Mouse (Mus musculus): ENCODE measurements around the gene Taf3. TPM values are rescaled to one million over a fixed set of nuclear protein-coding genes. Genes with fewer than 3 reads are reported as not detected.

The Taf3 gene
- polyA plus RNA-seq, 2 experiments: 4.7 to 5.0 TPM

- Histone ChIP-seq H3K9ac (replicated peaks) (no peak overlapping the region), H3K4me1 (replicated peaks; ENCODE audit: control insufficient read depth in 2 of 2, insufficient read depth in 2 of 2, low read length in 1 of 2) (no peaks in the 10 kb centered on the region), H3K4me3 (ENCODE audit: insufficient read depth in 1 of 2, low read depth in 2 of 2, low read length in 2 of 2) (no peak overlapping the region), H3K27me3 (ENCODE audit: control insufficient read depth, insufficient read depth, low read length) (no peaks in the 10 kb centered on the region), H3K4me2 (ENCODE audit: low read depth) (no peak overlapping the region), H3K27ac (no peak overlapping the region), H3K9me3 (ENCODE audit: control insufficient read depth, low read length) (no peaks in the 10 kb centered on the region), H3K36me3 (replicated peaks; ENCODE audit: control insufficient read depth, insufficient read depth, low read depth) (no peaks in the 10 kb centered on the region)
- ATAC-seq (ENCODE audit: insufficient read depth): no peak
- WGBS (ENCODE audit: insufficient replicate concordance): 55% methylated on average over 6 of the region's 6 CpGs
- no peak for DNase-seq (ENCODE audit: low read depth in 3 of 3, low spot score in 3 of 3)
- no peak for TF ChIP-seq CTCF (IDR thresholded peaks at IDR 0.05; ENCODE audit: low read depth)
- no peak for TF ChIP-seq EP300 (IDR thresholded peaks at IDR 0.05; ENCODE audit: low read depth)
Measured at GRCm38 (mm10) chr2:10024264-10024663, 24.1 kb downstream of the Taf3 start.

- H3K4me1 ChIP-seq (replicated peaks; ENCODE audit: control insufficient read depth in 2 of 2, insufficient read depth in 2 of 2, low read length in 1 of 2): no peaks in the 10 kb centered on the region
- no peak overlapping the region for H3K4me2 ChIP-seq (ENCODE audit: low read depth)
- H3K36me3 ChIP-seq (replicated peaks; ENCODE audit: control insufficient read depth, insufficient read depth, low read depth): no peaks in the 10 kb centered on the region
- no peak overlapping the region for H3K27ac ChIP-seq
- no peak overlapping the region for H3K4me3 ChIP-seq (ENCODE audit: insufficient read depth in 1 of 2, low read depth in 2 of 2, low read length in 2 of 2)
- no peaks in the 10 kb centered on the region for H3K9me3 ChIP-seq (ENCODE audit: control insufficient read depth, low read length)
- no peaks in the 10 kb centered on the region for H3K27me3 ChIP-seq (ENCODE audit: control insufficient read depth, insufficient read depth, low read length)
- TF ChIP-seq EP300 (IDR thresholded peaks at IDR 0.05; ENCODE audit: low read depth): no peak
- no peak for TF ChIP-seq CTCF (IDR thresholded peaks at IDR 0.05; ENCODE audit: low read depth)
- no peak for DNase-seq (ENCODE audit: low read depth in 3 of 3, low spot score in 3 of 3)
- no peak for ATAC-seq (ENCODE audit: insufficient read depth)
- WGBS (ENCODE audit: insufficient replicate concordance): 84% methylated on average over 11 of the region's 11 CpGs
- H3K9ac ChIP-seq (replicated peaks): no peak overlapping the region
Measured at GRCm38 (mm10) chr2:10021296-10021695, 27.1 kb downstream of the Taf3 start.

GRCm38 (mm10) chr2:10014951-10015635, 33.3 kb downstream of the Taf3 start:
- Histone ChIP-seq H3K4me3 (ENCODE audit: insufficient read depth in 1 of 2, low read depth in 2 of 2, low read length in 2 of 2) (no peak overlapping the region), H3K9ac (replicated peaks) (no peak overlapping the region), H3K4me2 (ENCODE audit: low read depth) (no peak overlapping the region), H3K27me3 (ENCODE audit: control insufficient read depth, insufficient read depth, low read length) (no peaks in the 10 kb centered on the region), H3K4me1 (replicated peaks; ENCODE audit: control insufficient read depth in 2 of 2, insufficient read depth in 2 of 2, low read length in 1 of 2) (no peaks in the 10 kb centered on the region), H3K9me3 (ENCODE audit: control insufficient read depth, low read length) (no peaks in the 10 kb centered on the region), H3K36me3 (replicated peaks; ENCODE audit: control insufficient read depth, insufficient read depth, low read depth) (no peaks in the 10 kb centered on the region), H3K27ac (no peak overlapping the region)
- DNase-seq (ENCODE audit: low read depth in 3 of 3, low spot score in 3 of 3): no peak
- 72% methylated on average over 10 of the region's 10 CpGs for WGBS (ENCODE audit: insufficient replicate concordance)
- no peak for ATAC-seq (ENCODE audit: insufficient read depth)
- no peak for TF ChIP-seq CTCF (IDR thresholded peaks at IDR 0.05; ENCODE audit: low read depth)
- TF ChIP-seq EP300 (IDR thresholded peaks at IDR 0.05; ENCODE audit: low read depth): no peak

- peaks cover 4 to 11% of the 10 kb centered on the region in 2 experiments for H3K4me1 ChIP-seq (replicated peaks; ENCODE audit: control insufficient read depth in 2 of 2, insufficient read depth in 2 of 2, low read length in 1 of 2)
- DNase-seq (ENCODE audit: low read depth in 3 of 3, low spot score in 3 of 3) (peak; percentile 28 to 46 (median 34)), ATAC-seq (ENCODE audit: insufficient read depth) (no peak)
- H3K9me3 ChIP-seq (ENCODE audit: control insufficient read depth, low read length): no peaks in the 10 kb centered on the region
- no peaks in the 10 kb centered on the region for H3K27me3 ChIP-seq (ENCODE audit: control insufficient read depth, insufficient read depth, low read length)
- H3K4me2 ChIP-seq (ENCODE audit: low read depth): no peak overlapping the region
- WGBS (ENCODE audit: insufficient replicate concordance): 39% methylated on average over 7 of the region's 7 CpGs
- H3K9ac ChIP-seq (replicated peaks): no peak overlapping the region
- no peaks in the 10 kb centered on the region for H3K36me3 ChIP-seq (replicated peaks; ENCODE audit: control insufficient read depth, insufficient read depth, low read depth)
- no peak overlapping the region for H3K4me3 ChIP-seq (ENCODE audit: insufficient read depth in 1 of 2, low read depth in 2 of 2, low read length in 2 of 2)
- TF ChIP-seq CTCF (IDR thresholded peaks at IDR 0.05; ENCODE audit: low read depth): peak; percentile 78
- TF ChIP-seq EP300 (IDR thresholded peaks at IDR 0.05; ENCODE audit: low read depth): no peak
- H3K27ac ChIP-seq: no peak overlapping the region
Measured at GRCm38 (mm10) chr2:10010263-10010909, 38.0 kb downstream of the Taf3 start.

GRCm38 (mm10) chr2:10009671-10010254, 38.6 kb downstream of the Taf3 start:
- no peak overlapping the region for H3K4me2 ChIP-seq (ENCODE audit: low read depth)
- DNase-seq (ENCODE audit: low read depth in 3 of 3, low spot score in 3 of 3) (no peak), ATAC-seq (ENCODE audit: insufficient read depth) (no peak)
- no peak overlapping the region for H3K9ac ChIP-seq (replicated peaks)
- no peaks in the 10 kb centered on the region for H3K27me3 ChIP-seq (ENCODE audit: control insufficient read depth, insufficient read depth, low read length)
- H3K4me3 ChIP-seq (ENCODE audit: insufficient read depth in 1 of 2, low read depth in 2 of 2, low read length in 2 of 2): no peak overlapping the region
- peaks cover 4 to 11% of the 10 kb centered on the region in 2 experiments for H3K4me1 ChIP-seq (replicated peaks; ENCODE audit: control insufficient read depth in 2 of 2, insufficient read depth in 2 of 2, low read length in 1 of 2)
- no peak for TF ChIP-seq CTCF (IDR thresholded peaks at IDR 0.05; ENCODE audit: low read depth)
- TF ChIP-seq EP300 (IDR thresholded peaks at IDR 0.05; ENCODE audit: low read depth): no peak
- no peaks in the 10 kb centered on the region for H3K36me3 ChIP-seq (replicated peaks; ENCODE audit: control insufficient read depth, insufficient read depth, low read depth)
- H3K9me3 ChIP-seq (ENCODE audit: control insufficient read depth, low read length): no peaks in the 10 kb centered on the region
- no peak overlapping the region for H3K27ac ChIP-seq
- 72% methylated on average over 13 of the region's 13 CpGs for WGBS (ENCODE audit: insufficient replicate concordance)
